Mouse (Mus musculus) heart, adult 11 months (tissue): Measurements from ENCODE around the gene Crip1.

Source experiments
- DNase-seq: peaks from one replicate; pipeline ENCODE4 v3.0.0; 2022

Gene Crip1

DNA sequence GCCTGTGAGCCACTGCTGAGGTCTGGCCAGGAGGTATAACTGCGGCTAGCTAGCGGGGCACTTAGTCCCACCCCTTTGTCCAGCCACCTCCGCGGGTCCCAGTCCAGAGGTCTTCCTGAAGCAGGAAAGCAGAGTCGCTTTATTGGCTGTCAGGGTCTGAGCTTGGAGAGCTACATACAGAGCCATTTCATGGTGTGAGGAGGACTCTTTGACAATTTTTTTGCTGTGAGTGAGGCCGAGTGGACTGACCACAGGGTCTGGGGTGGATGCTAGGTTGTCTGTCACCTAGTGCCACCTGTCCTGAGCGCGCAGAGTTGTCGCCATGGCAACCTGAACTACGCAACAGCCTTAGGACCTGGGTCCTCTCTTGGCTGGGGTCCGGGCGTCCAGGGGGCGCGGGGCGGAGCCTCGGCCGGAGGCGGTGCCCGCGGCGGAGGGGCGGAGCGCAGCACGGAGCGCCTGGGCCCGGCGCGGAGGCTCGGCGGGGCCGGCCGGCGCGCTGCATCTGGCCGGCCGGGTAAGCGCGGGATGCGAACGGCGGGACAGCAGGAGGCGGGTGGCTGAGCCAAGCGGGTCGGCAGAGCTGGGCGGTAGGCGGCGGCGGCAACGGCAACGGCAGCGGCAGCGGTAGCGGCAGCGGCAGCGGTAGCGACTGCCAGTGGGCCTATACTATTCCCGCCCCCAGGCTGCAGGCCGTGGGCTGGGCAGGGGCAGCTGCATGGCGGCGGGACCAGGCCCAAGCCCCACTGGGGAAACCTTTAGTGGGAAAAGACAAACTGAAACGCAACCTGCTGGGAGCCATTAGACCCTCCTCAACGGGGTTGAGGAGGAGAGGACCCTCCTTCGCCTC is 39.6 kb downstream of the Crip1 start, which contains the start of gene Tmem121:
Gene Tmem121, plus strand, starts transcription at position 489 of the 850 bp plus-strand sequence.
- no peak for DNase-seq

DNA sequence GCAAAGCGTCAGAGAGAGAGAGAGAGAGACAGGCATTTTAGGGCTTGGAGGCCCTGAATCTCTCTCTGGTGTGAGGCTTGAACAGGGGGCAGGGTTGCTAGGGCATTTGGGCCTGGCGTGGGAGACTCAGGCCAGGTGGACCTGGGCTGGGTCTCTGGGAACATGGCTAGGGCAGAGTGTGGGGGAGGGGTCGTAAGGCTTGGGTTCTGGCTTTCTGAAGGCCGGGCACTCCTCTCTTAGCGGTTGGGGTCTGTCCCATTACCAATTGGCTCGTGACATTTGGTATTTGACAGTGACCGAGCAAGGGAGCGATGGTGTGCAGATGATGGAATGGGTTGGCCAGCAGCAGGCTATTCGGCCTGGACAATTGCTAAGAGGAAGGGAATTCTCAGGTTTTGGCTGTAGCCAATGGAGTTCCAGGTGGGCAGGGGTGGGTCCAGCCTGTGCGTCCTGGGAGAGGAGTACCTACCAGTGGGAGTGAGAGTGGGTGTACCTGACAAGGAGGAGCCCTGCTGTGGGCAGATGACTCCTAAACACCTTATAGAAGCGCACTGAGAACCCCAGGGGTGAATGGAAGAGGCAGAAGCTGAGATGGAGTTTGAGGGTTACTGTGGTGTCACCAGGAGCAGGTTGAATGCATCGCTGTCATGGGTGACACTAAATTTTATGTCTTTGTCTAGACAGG is 40.4 kb downstream of the Crip1 start:
- no peak for DNase-seq

DNA sequence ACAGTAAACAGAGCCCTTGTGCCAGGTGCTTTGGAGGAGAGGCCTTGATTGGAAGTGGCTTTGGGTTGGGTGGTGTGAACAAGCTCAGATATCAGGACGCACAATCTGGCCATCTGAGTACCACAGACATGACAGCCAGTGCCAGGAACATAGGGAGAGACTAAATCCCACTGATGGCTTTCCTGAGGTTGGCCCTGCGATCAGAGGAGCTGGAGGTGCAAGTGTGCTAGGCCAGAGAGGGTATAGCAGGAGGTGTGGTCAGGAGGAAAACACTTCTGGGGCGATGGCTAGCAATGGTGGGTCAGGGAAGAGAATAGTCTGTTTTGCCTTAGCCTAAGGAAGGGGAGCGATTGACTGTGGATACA is 40.9 kb downstream of the Crip1 start:
- DNase-seq, result no peak

DNA sequence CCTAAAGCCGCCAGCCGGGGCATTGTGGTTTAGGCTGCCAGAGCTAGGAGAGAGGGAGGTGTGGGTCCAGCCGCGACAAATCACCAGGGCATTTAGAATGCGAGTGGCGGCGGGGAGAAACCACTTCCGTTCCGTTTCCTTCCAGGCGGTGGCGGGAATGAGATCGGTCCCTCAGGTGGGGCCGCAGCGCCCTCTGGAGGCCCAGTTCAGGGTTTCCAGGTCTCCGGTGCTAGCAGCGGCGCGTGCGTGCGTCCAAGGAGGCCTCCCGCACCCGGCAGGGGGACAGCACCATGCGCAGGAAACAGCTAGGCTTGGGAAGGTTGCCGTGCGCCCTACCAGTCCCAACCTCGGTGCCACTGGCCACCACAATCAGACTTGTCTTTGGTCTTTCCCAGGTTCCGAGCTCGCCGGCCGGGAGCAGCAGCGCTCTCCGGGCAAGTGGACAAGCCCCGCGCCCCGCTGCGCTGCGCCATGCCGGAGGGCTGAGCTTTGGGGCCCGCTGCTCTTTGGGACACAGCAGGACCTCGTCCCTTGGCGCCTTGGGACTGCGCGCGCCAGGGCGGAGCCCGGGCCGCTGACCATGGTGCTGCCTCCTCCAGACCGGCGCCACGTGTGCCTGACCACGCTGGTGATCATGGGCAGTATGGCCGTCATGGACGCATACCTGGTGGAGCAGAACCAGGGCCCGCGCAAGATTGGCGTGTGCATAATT is 41.6 kb downstream of the Crip1 start:
- no peak for DNase-seq

DNA sequence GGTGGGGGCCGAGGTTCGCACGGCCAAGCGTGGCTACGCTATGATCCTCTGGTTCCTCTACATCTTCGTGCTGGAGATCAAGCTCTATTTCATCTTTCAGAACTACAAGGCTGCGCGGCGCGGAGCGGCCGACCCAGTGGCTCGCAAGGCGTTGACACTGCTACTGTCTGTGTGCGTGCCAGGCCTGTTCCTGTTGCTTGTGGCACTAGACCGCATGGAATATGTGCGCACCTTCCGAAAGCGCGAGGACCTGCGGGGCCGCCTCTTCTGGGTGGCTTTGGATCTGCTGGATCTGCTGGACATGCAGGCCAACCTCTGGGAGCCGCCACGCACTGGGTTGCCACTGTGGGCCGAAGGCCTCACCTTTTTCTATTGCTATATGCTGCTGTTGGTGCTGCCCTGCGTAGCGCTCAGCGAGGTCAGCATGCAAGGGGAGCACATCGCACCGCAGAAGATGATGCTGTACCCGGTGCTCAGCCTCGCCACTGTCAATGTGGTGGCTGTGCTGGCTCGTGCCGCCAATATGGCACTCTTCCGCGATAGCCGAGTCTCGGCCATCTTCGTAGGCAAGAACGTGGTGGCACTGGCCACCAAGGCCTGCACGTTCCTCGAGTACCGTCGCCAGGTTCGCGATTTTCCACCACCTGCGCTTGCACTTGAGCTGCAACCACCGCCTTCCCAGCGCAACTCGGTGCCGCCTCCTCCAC is 42.4 kb downstream of the Crip1 start:
- no peak for DNase-seq

DNA sequence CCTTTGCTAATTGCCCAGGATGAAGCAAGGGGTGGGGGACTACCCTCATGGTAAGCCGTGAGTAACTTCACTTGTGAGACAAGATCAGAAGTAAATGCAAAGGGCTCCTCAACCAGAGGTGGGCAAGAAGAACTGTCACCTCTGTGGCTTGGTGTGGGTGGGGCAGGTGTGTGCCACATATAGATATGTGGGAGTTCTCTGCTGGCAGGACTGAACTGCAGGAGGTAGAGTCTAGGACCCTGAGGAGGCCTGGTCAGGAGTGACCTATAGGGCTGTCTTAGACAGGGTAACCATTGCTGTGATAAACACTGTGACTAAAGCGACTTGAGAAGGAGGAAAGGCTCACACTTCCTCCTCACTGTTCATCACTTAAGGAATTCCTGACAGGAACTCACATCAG is 47.3 kb downstream of the Crip1 start:
- no peak for DNase-seq

DNA sequence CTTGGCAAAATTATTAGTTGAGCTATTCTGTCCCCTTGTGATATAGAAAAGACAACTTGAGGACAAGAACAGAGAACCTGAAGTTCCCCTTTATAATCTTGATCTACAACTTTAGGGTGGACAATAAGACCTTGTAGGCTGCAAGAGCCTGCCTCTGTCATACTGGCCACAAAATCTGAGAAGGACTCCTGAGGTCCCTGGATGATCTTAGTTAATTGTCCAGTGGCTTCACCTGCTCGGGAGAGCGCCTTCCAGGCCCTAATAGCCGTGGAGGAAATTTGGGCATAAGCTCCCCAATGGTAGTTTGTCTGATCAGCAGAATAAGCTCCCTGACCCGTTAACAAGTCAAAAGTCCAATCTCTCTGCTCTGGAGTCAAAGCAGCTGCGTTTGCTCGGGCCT is 53.0 kb downstream of the Crip1 start:
- DNase-seq, result peak; percentile 76

DNA sequence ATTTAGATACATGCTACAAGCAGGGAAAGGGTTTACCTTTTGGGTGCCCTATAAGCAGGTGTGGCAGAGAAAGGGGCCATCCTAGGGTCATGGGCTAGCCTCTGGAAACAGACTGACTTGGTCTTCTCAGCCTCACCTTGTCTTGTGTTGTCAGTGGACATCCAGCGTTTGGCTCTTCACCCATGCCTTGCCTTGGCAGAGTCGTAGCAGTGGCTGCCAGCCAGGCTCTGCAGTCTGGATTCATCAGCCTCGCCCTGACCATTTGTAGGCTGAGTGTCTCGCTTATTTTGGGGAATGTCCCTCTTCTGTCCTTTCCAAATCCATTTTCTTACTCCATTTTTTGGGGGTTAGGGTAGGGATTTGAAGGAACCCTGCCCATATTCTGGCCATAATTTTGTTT is 55.2 kb downstream of the Crip1 start:
- no peak for DNase-seq

DNA sequence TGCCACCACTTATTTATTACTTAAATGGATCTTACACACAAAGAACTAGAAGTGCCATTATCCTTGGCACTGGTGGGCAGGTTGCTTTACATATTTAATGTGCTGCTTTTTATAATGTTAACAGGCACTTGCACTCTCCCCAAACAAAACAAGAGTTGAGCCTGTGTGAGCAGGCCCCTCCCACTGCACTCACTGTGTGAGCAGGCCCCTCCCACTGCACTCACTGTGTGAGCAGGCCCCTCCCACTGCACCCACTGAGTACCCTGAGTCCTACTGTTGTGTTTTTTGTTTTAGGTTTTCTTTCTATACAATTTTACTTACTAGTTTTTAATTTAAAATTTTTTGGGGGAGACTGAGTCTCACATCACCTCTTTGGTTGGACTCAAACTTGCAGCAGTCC is 55.9 kb downstream of the Crip1 start:
- no peak for DNase-seq
